Mouse (Mus musculus) pancreas, adult 10 weeks (tissue): ENCODE measurements around the gene Neurl1a. TPM values are rescaled to one million over a fixed set of nuclear protein-coding genes. Genes with fewer than 3 reads are reported as not detected.

Source experiments
- polyA plus RNA-seq: library from polyadenylated mRNA; stranded (reverse); fragments of 350-450 nt; fragmentation: Illumina TruSeq; extraction: RNeasy Lipid Tissue Mini Kit (QIAGEN cat#74804); gene quantifications from one replicate; pipeline ENCODE4 v1.2.3, GENCODE M21; 2015; ENCODE audit warnings: low read depth, low replicate concordance; ENCODE audit not compliant: insufficient read depth

Neurl1a gene
- polyA plus RNA-seq, result 1.7 TPM

GRCm38 (mm10) chr19:47178431-47179271 is at the start of gene Neurl1a:
Gene Neurl1a (plus strand): TSS chr19:47178820.

DNA sequence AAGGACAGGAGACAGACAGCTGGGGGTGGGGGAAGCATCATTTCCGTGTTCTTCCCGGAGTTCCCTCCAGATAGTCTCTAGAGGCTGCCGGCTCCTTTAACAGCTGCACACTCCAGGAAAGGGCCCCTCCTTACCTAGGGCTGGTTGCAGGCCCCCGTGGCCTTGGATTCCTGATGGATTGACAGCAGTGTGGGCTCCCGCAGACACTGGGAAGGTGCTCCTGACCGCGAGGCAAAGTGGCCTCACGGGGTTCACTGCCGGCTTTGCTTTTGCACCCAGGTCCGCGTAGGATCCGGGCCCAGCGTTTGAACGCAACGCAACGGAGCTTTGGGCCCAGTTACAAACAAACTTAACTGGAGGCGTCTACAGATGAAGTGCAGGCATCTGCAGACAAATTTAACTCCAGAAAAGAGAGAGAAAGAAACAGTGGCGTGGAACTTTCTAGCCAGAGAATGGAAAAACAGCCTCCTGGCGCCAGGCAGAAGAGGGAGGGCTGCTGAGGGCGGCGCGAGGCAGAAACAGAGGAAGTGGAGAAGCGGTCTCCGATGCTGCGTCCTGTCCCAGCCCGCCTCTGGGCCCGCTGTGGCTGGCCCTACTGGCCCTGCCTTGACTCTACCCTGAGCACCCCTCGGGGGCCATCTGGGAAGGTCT is 40.7 kb upstream of the Neurl1a start, which contains the start of gene Calhm2:
Gene Calhm2, minus strand, starts transcription at position 524 of the 651 bp plus-strand sequence.

DNA sequence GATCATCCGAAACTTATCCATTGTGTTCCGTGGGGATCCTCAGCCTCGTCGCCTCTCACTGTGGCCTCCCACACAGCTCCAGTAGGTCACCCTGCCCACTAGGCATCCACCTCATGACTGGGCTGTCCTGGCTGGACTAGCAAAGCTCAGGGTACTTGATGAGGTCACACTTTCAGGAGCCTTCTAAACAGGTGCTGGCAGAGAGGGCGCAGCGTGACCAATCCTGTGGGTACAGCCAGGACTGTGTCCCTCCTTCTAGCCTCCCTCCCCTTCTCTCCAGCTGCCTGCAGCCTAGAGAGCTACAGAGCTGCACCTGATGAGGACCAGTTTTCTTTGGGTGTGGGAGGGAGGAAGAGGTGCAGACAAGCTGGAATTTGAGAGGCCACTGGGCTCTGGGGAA is 34.5 kb upstream of the Neurl1a start, which contains the start of gene Calhm1:
Gene Calhm1, minus strand, starts transcription at position 101 of the 400 bp plus-strand sequence.

DNA sequence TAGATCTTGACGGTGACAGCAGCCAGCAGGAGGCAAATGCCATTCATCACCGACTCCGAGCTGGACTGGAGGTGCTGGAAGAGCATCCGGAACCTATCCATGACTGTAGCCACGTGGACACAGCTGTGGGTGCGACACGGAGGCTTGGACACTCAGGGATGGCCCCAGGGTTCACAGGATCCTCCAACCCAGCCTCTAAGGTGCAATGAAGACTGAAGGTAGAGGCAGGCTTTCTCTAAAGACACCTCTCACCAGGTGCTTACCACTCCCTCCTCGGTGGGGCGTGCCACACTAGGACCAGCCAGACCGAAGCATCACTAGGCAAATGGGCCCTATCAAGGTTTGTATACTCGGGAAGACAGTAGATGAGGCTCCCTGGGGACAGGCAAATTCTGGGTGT is 21.0 kb upstream of the Neurl1a start, which contains the start of gene Calhm3:
Gene Calhm3, minus strand, starts transcription at position 101 of the 400 bp plus-strand sequence.

Other genes starting within 250 kb of the Neurl1a start
- 0.81 TPM for gene Ina, start 164.1 kb upstream of the Neurl1a start, polyA plus RNA-seq
- gene Nt5c2, start 163.7 kb upstream of the Neurl1a start, polyA plus RNA-seq, result 4.4 TPM
- gene Pcgf6, start 127.9 kb upstream of the Neurl1a start, polyA plus RNA-seq, result 3.1 TPM
- gene Taf5, start 111.1 kb upstream of the Neurl1a start, polyA plus RNA-seq, result 1.1 TPM
- 108 TPM for gene Usmg5, start 88.2 kb upstream of the Neurl1a start, polyA plus RNA-seq
- gene Pdcd11, start 88.1 kb upstream of the Neurl1a start, polyA plus RNA-seq, result 4.7 TPM
- 2.0 TPM for gene Calhm2, start 40.5 kb upstream of the Neurl1a start, polyA plus RNA-seq
- gene Calhm1, start 34.6 kb upstream of the Neurl1a start, polyA plus RNA-seq, result not detected
- gene Calhm3, start 21.1 kb upstream of the Neurl1a start, polyA plus RNA-seq, result not detected